Mouse (Mus musculus) embryo, embryonic 11 days (tissue): ENCODE measurements at regions not wholly inside any gene's neighbourhood (a gene's known extent, or its start where the extent isn't known, plus 50 kb on each side); places are given as distances from the start of the nearest gene placed in this dataset.

Source experiments
- DNase-seq: peaks from one replicate; pipeline ENCODE4 v3.0.0-alpha.2; 2015

DNA sequence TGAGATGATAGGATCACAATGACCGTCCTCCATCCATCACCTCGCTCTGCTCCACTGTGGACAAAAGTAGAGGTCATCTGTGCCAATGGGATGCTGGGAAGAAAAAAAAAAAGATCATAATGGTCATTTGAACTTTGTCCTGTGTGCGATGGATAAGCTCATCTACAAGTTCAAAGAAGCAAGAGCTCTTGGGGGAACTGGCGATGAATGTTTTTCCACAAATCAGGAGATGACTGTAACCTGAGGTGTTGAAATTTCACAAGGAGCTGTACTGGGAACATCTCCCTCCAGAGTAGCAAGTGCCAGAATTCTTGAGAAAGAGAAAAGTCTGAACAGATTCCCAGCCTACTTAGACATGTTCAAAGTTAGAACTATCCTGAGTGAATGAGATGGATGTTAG lies 287.0 kb downstream of the Tns3 start:
- DNase-seq: no peak

- DNase-seq: no peak
Measured at GRCm38 (mm10) chr11:8365545-8365944, 298.8 kb downstream of the Tns3 start.

- DNase-seq: no peak
Measured at GRCm38 (mm10) chr11:8364703-8365433, 299.5 kb downstream of the Tns3 start.

- DNase-seq: no peak
Measured at GRCm38 (mm10) chr11:8344938-8345337, 319.4 kb downstream of the Tns3 start.

- DNase-seq: peak; percentile 62
Measured at GRCm38 (mm10) chr11:8302347-8303188, 361.8 kb downstream of the Tns3 start.

- no peak for DNase-seq
Measured at GRCm38 (mm10) chr11:8297462-8297861, 366.9 kb downstream of the Tns3 start.

DNA sequence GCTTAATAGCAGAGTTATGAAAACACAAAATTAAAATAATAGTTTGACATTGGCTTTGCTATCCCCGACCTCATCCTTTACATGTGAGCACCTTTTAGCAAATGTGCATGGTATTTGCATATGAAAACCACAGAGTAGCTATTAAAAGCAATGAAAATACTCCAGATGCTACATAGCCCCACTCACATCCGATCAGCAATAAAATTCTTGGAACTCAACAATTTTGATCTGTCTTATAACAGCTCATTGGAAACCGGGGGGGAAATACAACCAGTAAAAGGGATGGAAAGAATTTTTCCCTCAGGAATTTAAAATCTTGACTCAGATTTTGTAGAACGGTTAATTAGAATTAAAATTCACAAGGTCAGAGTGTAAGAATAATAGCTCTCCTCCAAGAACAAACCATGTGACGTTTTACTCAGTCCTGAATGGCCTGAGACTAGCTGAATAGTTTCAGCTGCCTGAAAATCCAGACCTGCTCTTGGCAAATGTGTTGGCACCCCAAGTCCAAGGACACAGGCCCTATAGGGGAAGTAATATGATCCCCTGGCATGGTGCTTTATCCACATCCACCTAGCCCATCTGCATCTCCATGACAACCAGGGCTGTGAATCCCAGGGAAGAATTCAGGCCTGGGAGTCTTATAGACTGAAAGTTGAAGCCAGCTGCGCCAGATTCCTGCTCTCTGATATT lies 370.9 kb downstream of the Tns3 start:
- peak; percentile 42 for DNase-seq

DNA sequence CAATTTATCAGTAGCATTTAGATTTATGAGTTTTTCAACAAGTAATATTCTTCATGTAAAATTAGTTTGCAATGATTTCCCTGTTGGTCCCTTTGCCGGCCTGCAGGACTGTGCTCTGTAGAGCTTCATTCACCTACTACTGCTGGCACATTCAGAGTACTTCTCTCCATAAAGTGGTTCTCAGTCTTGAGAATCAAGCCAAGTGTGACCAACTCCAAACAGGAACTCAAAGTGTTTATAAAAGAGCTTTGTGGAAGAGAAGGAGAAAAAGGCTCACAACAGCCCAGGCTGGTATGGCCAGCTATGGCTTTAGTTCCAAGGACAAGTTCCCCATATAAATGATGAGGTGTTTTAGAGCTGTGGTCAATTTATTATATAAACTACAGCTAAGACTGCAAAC lies 379.1 kb downstream of the Tns3 start:
- DNase-seq: no peak

- DNase-seq: no peak
Measured at GRCm38 (mm10) chr11:8275203-8275602, 389.1 kb downstream of the Tns3 start.

DNA sequence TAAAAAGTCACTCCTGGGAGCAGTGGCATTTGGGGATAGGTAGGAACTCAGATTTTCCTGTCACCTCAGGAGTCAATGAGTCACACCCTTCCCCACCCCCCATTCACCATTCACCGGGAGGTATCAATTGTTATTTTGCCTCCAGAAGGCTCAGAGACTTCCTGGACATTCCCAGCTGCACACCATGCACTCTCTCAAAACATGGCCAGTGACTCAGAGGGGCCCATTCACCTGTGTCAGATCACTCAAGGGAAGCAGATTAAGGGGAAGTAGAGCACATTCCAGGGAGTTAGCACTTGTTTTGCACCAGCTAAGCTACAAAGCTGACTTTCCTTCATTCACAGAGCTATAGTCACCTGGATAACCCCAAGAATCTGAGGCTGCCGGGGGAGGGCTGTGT lies 395.2 kb downstream of the Tns3 start:
- no peak for DNase-seq

DNA sequence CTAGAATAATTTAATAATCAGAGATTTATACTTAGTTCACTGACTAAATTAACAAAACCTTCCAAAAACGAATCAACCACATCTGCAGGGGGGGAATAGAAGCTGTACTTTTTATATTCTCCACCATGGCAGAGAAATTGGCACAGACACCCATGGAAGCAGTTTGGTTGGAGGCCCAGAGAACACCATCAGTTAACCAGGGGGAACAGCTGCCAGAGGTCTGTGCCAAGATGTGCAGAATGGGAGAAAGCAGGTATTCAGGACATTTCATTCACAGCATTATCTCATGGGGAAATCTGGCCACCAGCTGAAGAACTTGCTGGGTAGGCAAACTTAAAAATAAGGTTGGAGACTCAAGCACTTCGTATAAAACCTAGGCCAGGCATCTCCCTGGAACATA lies 410.3 kb downstream of the Tns3 start:
- DNase-seq: no peak

DNA sequence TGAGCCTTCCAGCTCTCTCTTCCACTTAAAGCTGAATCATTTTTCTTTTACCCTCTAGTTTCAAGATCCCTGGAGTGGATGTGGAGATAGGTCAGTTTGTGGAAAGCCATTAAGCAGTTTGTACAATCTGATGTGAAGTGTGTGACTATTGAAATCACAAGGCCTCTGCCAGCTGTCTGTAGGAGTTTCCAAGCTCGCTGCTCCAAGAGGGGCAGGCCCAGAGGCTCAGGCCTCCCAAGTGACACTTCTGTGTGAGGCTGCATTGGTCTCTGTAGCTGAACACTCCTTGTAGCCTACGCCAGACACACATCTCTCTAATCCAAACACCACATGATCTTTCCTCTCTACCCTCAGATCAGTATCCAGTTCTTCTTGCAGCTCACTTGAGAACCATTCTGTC lies 413.0 kb downstream of the Tns3 start:
- DNase-seq: no peak

GRCm38 (mm10) chr11:8249468-8249867 lies 414.9 kb downstream of the Tns3 start:
- DNase-seq: peak; percentile 7

GRCm38 (mm10) chr11:8247535-8247934 lies 416.8 kb downstream of the Tns3 start:
- peak; percentile 7 for DNase-seq

DNA sequence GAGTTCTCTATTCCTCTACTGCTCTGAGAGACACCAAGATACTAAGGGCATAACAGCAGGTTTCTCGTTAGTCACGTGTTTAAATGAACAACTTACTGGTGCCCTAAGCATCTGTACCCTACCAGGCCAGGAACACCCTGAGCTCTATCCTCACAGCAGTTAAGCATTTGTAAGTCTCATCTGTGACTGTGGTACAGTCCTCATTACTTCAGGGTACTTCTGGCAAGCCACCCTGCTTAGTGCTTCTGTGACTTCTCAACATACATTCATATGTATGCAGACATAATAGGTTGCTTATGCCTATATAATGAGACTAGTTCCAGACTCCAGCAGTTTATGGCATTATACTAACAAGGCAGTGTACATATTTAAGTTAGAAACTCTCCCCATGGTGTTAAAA lies 417.3 kb downstream of the Tns3 start:
- DNase-seq: no peak

DNA sequence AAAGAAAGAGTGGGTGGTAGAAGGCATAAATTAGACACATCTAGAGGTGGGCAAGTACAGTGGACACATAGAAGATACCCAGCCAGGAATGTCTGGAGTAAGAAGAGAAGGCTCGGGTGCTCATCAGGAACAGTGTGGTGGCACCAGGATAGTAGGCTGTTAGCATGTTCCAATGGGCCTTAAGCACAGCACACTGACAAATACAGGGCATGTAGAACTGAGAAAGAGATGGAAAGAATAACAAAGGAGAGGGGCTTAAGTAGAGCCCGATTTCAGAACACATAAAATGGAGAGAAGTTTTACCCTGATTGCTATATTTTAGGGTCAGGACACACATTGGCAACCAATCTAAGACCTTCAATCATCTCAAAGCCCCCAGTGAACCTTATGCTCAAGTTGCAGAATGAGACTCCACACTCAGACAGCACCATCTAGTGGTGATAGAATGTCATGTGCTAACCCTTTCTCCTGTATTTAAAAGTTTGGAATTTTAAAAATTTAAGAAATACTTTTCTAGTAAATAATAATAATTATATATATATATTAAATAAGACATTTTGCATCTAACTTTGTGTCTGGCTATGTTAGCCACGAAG lies 418.8 kb downstream of the Tns3 start:
- peak; percentile 75 for DNase-seq

GRCm38 (mm10) chr11:8238498-8238897 lies 425.8 kb downstream of the Tns3 start:
- DNase-seq: no peak

DNA sequence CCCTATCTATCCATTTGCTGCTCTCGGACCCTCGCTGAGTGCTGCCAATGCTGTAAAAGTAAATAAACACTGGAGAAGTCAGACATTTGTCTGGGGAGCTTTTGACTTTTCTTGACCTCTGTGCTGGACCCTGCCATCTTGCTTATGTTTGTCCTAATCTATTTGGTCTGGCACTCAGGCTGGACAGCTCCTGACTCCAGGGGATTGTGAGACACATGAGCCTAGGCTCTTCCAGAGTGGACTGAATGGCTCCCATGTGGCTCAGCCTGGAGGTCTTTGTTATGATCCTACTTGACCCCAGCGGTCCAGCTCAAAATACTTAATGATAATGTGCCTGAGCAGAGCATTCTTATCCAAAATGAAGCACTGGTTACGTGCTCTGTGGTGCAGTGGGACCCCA lies 426.8 kb downstream of the Tns3 start:
- peak; percentile 40 for DNase-seq

- DNase-seq: no peak
Measured at GRCm38 (mm10) chr11:8236056-8236455, 428.3 kb downstream of the Tns3 start.

GRCm38 (mm10) chr11:8232636-8233189 lies 431.6 kb downstream of the Tns3 start:
- peak; percentile 5 for DNase-seq

- DNase-seq: no peak
Measured at GRCm38 (mm10) chr11:8229787-8230186, 434.5 kb downstream of the Tns3 start.

GRCm38 (mm10) chr11:8227772-8228425 lies 436.4 kb downstream of the Tns3 start:
- peak; percentile 11 for DNase-seq
